Mouse (Mus musculus) adrenal gland, adult (tissue): Measurements from ENCODE around the gene Ccdc167.
"Not testable (repeated sequence)": the region's sequence is repeated elsewhere in the genome, so short reads cannot be mapped to it uniquely, and the experiment has no call there.

Experiments
- DNase-seq, 2 experiments: peaks; one replicate each; pipeline ENCODE4 v3.0.0; 2022 to 2023; ENCODE audit warnings: low spot score in 1 of 2; ENCODE audit not compliant: inconsistent age in 2 of 2

The Ccdc167 gene

GRCm38 (mm10) chr17:29720755-29721365 lies 4.0 kb upstream of the Ccdc167 start:
- no peak for DNase-seq

- DNase-seq = no peak
These were observed 3.1 kb upstream of the Ccdc167 start for GRCm38 (mm10) chr17:29719628-29720575.

- DNase-seq = no peak
These were observed 1.8 kb upstream of the Ccdc167 start for GRCm38 (mm10) chr17:29718660-29719059.

GRCm38 (mm10) chr17:29713734-29714133 lies 3.1 kb downstream of the Ccdc167 start:
- DNase-seq = not testable (repeated sequence)

- DNase-seq = no peak
These were observed 4.3 kb downstream of the Ccdc167 start for GRCm38 (mm10) chr17:29712565-29712964.

- no peak for DNase-seq
These were observed 5.0 kb downstream of the Ccdc167 start for GRCm38 (mm10) chr17:29711745-29712431.

- peak; percentile 37 to 67 for DNase-seq
These were observed 5.6 kb downstream of the Ccdc167 start for GRCm38 (mm10) chr17:29711076-29711744.

GRCm38 (mm10) chr17:29710562-29711044 lies 6.2 kb downstream of the Ccdc167 start:
- DNase-seq = peak in 1 of 2 experiments; percentile 28

- DNase-seq = peak in 1 of 2 experiments; percentile 38
These were observed 8.1 kb downstream of the Ccdc167 start for GRCm38 (mm10) chr17:29708783-29709182.

- no peak for DNase-seq
These were observed 9.8 kb downstream of the Ccdc167 start for GRCm38 (mm10) chr17:29706981-29707545.

GRCm38 (mm10) chr17:29705881-29706280 lies 11.0 kb downstream of the Ccdc167 start:
- DNase-seq = peak; percentile 55 to 83

- DNase-seq = peak; percentile 44 to 78
These were observed 12.1 kb downstream of the Ccdc167 start for GRCm38 (mm10) chr17:29704781-29705180.

GRCm38 (mm10) chr17:29702938-29703710 lies 13.7 kb downstream of the Ccdc167 start:
- peak in 1 of 2 experiments; percentile 27 for DNase-seq

- no peak for DNase-seq
These were observed 16.3 kb downstream of the Ccdc167 start for GRCm38 (mm10) chr17:29700573-29700972.

GRCm38 (mm10) chr17:29698421-29698820 lies 18.4 kb downstream of the Ccdc167 start:
- no peak for DNase-seq

GRCm38 (mm10) chr17:29696940-29697339 lies 19.9 kb downstream of the Ccdc167 start:
- no peak for DNase-seq

- no peak for DNase-seq
These were observed 22.3 kb downstream of the Ccdc167 start for GRCm38 (mm10) chr17:29694516-29694915.

- no peak for DNase-seq
These were observed 23.3 kb downstream of the Ccdc167 start for GRCm38 (mm10) chr17:29693571-29693970.

GRCm38 (mm10) chr17:29692827-29693226 lies 24.0 kb downstream of the Ccdc167 start:
- no peak for DNase-seq

GRCm38 (mm10) chr17:29690257-29690656 lies 26.6 kb downstream of the Ccdc167 start:
- DNase-seq = no peak
